Mouse (Mus musculus): ENCODE measurements around the gene Marveld3.

Marveld3 gene

DNA sequence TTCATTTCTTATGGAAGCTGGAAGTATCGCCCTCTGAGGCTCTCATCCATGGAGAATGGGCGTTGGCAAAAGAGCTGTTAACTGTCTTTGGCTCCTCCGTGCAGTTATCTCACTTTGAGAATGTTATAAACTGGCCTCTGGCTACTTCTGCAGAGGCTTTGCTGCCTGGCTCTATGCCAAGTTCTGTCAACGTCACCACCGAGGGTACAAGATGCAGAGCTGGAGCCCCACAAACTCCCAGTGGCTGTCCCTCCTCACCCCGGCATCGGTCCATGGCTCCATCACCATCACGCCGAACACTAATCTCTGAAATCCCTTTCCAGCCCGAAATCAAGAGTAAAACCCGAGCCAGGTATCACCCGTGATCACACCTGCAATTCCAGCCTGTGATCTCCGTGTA, 1.4 kb upstream of the Marveld3 start:
- no peak for DNase-seq

DNA sequence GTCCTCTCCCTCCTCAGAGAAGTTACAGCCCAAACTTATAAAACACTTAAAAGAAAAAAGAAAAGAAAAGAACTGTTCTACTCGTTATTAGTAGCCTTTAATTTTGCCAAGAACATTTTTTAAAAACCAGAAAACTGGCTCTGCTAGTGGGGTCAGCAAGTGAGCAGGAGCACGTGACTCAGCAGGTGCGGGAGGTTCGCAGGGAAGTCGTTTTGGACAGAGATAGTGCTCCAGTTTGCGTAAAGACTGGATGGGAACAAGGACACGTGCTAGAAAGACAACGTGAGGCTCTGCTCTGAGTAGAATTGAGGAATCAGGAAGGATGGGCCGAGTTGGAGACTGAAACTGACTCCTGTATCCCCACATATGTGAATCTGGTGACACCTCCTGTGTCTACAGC, 893 bp upstream of the Marveld3 start:
- DNase-seq = no peak

DNA sequence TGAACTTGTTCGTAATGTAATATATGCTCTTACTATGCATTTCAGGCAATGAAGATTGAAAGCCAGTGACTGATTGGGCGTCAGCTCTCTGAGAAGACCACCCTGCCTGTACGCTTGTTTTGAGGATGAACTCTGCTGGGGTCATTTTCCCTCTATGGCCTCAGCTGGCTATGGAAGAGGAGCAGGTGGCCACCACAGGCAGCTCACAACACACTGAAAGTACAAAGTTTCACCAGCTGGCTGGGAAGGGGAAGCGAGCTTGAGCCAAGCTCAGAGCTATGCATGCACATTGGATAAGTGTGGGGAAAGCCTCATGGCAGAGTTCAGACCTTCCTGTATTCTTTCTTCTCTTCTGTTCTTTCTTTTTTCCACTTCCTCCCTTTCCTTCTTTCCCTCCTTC, 2.9 kb downstream of the Marveld3 start:
- no peak for DNase-seq

DNA sequence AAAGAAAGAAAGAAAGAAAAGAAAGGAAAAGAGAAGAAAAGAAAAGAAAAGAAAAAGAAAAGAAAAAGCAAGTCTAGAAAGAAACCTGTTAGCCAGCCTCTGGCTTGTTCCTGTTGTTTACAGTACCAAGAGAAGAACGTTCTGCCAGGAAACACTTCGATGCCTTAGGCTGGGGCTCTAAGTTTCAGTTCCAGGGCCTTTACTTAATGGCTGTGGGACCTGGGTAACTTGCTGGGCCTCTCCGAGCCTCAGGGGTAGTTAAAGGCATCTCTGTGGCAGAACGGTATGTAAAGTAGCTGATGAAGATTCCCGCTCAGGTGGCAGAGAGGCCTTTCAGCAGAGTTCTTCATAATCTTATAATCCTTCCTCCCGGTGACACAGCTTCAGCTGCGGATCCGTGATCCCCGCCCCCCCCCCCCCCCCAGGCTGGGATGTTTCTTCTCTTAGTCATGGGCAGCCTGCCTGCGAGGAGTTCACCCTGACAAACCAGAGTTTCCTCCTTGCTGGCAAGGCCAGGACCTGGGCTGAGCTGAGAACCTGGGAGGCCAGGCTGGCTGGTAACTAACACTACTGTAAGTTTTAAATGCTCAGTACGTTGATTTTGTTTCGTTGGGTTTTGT, 3.9 kb downstream of the Marveld3 start:
- DNase-seq = no peak

DNA sequence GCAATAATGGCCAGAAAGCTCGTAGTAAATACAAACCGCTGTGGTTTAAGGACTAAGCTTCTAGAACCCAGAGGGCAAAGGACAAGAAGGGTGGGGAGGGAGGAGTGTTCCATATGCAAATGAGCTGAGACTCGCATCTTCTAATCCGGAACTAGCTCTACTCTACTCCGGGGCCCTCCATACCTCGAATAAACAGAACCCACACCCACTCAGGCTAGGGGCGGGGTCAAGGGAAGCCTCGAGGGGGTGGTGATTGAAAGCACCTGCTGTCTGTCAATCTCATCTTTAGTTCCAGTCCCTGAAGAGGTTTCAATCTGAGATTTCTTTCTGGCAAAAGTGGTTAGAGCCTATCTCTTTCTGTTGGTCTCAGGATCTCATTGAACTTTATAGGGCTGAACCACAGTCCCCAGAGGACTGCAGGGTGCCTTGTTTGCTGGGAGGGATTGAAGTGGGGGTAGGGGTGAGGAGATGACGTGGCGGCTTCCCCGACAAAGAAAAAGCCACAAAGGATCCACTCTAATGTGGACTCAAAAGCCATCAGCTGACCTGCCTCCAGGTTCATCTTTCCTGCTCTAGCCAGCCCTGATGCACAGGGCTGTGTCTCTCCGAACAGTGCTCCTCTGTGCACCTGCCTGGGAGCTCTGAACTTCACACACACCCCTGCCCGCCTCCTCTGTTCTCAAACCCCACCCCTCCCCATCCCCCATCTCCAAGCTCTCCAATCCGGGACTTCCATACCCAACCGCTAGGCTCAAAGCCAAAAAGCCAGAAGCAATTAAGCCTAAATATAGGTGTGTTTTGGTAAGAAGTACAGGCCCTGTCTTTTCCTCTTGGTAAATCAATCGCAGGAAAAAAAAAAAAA, 4.6 kb downstream of the Marveld3 start:
- DNase-seq = no peak

DNA sequence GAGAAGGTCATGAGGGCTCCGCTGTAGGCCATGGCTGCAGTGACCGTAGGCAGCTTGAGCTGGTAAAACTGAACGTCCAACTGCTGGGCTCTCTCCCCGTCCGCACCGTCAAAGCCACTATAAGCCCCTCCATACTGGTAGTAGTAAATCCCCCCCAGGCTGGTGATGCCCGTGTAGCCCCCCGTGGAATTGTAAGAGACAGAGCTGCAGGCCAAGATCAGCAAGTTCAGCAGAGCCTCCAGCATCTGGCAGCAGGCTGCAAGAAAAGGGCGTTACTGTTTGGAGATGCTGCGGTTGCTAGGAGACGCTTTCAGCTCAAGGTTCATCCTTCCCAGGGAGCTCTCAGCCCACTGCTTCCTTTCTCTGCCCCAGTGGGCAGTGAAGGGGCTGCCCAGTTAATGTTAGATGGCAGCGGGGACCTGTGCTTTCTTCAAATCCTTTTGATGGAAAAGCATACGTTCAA, 7.5 kb downstream of the Marveld3 start:
- no peak for DNase-seq

DNA sequence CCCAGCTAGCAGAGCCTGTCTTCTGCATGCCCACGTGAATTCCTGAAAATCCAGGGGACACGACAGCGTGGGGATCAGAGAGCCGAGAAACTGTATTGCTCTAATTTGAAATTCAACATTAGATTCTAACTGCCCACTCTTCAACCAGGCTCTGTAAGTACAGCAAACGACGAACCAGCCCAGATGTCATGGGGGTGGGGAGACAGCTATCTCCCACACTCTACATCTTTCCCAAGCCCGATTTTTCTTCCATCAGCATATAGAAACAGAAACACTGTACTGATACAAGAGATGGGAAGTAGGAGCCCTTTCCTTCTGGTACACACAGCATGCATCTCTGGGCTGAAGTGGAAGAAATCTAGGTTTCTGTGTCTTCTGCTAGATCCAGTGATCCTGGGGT, 9.8 kb downstream of the Marveld3 start:
- no peak for DNase-seq

DNA sequence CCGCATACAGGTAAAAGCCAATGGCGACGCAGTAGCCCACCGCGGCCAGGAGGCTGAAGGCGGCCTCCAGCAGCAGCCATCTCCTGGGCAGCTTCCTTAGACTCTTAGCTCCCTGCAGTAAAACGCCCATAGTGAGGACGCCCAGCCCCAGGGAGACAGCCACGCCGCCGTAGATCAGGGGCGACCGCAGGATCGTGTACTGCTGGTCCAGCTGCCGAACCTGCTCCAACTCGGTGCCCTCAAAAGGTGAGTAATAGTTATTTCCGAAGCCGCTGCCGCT, 13.8 kb downstream of the Marveld3 start:
- no peak for DNase-seq

DNA sequence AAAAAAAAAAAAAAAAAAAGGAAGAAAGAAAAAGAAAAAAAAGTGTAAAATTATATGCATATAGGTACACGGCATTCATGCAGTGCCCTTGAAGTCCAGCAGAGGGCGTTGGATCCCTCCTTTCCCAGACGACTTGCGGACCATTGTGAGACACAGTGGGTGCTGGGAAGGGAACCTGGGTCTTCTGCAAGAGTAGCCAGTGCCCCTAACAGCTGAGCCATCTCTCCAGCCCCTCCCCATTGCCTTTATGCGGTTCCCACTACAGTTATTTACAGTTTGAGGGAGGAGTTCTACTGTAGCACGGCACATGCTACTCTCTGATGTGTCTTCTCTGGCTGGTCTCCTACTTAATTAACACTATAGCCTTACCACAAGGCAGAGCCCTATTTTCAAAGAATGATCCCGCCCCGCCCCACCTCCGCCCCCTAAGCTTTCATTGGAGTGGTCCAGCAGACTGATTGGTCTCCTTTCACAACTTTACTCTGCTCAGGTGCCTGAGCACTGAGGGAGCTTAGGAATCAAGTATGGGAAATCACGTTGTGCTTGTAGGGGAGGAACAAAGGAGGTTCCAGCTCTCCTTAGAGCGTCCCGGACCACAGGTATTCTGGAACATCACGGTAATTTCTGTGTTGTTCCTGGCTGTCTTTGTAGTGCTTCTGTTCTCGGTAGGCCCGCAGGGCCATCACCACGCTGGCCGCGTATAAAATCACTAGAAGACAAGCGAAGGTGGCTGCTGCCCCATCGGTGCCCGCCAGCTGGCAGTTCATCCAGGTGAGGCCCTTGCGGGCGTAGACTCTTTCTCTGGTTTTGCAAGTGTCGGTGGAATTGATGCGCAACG, 14.3 kb downstream of the Marveld3 start:
- DNase-seq = peak; percentile 43

DNA sequence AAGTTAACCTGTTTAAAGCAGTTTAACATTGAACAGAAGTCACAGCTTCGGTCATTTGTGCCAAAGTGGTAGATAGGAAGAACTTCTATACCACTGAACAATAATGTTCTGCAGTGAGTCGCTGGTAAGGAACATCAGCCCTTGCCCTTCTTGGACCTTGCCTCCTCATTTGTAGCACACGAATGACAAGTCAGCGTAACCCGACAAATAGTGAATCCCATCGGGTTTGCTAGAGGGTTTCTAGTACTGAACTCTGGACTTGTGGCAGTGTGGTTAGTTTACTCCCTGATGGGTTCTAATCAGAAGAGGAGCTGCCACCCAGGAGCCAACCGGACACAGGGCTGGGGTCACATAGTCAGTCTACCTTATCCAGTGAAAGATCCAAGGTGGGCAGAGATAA, 15.7 kb downstream of the Marveld3 start:
- DNase-seq = no peak

DNA sequence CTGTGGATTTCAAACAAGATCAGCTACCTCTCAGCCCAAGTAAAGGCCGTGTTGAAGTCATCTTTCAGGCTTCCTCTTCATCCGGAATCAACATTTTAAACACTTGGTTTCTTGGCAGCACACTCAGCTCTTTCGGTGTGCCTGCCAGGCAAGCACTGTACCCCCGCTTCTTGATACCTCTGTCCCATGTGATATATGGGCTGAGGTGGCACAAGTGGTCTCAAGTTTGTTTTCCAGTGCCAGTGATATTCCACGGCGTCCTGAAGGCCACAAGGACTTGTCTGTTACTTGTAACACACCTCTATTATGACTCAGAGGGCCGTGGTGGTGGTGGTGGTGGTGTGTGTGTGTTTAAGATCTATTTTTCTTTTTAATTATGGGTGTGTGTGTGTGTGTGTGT, 16.3 kb downstream of the Marveld3 start:
- DNase-seq = no peak

DNA sequence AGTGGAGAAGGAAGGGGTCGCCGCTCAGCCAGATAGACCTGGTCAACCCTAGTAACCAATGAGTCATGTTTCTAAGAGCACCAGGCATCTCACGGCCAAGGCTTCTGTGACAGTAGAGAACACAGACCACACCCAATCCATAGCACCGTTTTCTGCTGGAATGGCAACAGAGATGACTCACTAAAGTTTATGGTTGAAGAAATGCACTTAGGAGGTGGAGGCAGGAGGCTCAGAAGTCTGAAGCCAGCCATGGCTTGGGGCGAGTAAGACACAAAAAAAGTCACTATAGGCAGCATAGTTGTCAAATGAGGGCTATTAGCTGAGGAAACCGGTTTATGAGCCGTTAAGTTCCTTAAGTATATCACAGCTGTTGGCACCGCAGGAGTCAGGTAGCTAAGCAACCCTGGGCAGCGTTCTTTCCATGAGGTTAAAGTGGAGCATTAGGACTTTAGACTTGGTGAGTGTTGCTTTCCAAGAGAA, 16.8 kb downstream of the Marveld3 start:
- no peak for DNase-seq

DNA sequence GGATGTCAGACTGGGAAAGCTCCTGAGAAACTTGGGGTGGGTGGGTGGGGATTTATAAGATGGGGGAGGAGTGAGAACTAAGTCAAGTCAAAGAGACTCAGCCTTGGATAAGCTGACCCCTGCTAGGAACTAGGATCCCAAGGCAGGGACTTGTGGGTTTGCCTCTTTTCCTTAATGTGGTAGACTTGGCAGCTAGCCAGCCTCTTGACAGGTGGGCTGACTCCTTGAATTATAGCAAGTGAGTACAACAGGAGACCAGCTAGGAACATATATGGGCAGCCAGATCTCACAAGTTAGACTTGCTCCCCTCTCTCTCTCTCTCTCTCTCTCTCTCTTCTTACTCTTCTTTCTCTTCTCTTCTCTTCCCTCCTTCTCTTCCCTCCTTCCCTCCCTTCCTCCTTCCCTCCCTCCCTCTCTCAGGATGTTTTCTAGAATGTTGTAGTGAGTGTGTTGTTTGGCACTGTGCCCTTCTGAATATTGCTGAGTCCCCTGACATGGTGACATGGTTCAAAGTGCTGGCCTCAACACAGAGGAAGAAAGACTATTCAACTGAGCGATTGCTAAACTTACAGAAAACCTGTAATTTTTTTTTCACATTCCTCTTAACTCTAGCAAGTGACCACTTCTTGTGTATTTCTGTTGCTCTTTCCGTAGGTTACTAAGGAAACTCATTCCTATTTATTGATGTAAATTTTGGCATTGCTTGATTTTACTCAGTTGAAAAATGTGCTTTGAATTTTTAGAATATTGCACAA, 20.2 kb downstream of the Marveld3 start:
- no peak for DNase-seq

DNA sequence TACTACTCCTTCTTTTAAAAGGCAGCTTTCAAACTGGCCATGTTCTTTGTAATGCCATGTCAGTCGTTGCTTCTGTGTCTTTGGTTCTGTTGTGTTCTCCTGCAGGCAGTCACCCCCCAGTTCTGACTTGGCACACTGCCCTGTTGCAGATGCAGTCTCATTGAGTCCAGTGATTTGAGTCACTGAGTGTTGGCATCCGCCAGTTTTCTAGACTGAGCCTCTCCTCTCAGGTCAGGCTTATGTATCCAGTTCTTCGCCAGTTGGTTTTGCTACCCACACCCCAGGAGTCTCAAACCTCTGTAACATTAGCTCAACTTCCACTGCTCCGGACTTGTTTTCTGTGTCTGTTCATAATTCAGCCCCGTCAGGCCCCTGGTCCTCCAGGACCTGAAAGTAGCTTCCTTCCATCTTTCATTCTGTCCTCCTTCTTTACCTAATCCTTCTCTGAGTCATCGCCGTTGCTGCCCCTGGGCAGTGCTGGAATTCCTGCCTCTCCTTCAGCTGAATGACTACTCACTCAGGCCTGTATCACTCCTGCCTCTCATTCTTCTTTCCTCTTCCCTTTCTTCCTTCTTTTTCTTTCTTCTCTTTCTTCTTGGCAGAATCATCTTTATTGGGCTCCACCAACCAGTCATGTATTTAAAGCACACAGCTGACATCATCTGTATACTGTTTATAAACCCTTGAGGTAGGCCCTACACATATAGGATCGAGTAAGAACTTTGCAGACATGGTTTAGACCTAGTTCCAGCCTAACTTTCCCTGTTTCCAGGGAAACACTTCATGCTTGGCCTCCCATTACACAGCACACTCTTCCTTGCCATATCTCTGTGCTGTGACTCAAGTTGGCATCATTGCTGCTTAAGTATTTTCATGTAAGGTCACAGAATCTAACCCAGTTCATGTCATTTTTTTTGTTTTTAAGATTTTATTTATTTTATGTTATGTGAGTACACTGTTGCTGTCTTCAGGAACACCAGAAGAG, 41.3 kb downstream of the Marveld3 start:
- peak; percentile 11 for DNase-seq

DNA sequence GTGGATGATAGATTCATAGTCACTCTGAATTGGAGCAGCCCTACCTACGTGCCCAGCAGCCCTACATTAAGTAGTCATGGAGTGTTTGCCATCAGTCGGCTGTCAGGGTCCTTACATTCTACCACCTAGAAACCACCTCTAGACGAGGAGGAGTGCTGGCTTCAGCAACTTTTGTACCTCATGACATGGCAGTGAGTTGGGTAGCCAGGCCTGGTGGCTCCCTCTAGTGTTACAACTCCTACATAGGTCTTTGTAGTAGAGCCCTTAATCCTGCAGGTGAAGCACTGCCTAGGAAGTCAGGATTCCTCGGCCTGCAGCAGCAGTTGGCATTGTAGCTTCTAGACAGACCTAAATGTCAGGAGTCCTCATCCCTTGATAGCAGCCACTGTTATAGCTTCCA, 44.7 kb downstream of the Marveld3 start:
- peak; percentile 27 for DNase-seq

DNA sequence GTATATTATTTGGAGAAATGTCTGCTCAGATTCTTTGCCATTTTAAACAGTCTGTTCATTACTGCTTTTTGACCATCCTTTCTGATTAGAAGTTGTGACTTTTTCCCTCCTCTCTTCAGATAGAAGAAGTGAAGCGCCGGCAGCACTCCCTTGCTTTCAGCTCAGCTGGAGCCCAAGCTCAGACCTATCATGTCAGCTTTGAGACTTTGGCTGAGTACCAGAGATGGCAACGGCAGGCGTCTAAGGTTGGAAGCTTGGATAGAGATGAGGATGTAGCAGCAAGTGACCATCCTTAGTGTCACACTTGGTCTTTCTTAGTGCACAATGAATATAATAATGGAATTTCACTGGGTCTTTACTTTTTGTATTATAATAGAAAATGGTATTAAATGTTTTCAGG, 54.6 kb downstream of the Marveld3 start:
- DNase-seq = no peak

DNA sequence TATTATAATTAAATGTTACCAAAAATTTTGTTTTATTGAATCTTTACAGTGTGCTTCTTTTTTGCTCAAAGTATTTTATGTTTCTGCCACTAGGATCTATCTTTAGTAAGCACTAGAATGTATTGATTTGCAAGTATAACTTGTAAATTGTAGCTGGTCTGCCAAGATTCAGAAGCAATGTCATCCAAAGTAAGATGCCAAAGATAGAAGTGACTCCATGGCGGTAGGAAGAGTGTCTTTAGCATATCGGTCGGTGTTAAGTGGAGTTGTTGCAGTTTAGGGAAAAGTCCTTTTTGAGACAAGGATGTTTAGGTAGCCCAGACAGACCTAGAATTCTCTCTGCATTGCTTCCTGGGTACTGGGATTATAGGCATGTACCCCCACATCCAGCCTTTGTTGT, 55.1 kb downstream of the Marveld3 start:
- DNase-seq = no peak

DNA sequence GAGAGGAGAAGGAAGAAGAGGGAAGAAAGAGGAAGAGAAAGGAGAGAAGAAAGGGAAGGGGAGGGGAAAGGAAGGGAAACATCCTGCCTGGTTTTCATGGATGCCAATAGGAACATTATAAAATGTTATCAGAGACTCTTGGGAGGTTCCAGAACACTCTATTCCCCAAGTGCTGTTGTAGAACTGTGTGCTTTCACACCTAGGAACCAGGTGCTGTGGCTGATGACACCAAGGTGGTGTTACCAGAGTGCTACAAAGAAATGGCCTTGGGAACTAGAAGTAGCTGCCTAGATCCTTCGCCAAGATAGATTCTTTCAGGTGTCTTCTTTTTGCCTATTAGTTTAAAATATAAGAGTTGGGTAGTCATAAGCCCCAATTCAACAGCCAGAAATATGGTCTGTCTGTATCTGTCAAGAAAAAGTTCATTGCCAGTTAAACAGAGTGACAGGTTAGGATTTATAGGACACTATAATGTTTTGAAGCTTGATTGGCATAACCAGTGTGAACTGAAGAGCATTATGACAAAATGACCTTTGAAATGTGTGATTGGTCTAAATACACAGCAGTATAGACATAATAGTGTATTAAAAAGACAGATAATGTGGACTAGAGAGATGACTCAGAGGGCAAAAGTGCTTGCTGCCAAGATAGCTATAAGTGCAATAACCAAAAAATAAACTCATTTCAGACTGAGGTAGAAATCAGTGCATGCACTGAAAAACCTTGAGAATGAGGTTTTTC, 56.9 kb downstream of the Marveld3 start:
- DNase-seq = no peak

DNA sequence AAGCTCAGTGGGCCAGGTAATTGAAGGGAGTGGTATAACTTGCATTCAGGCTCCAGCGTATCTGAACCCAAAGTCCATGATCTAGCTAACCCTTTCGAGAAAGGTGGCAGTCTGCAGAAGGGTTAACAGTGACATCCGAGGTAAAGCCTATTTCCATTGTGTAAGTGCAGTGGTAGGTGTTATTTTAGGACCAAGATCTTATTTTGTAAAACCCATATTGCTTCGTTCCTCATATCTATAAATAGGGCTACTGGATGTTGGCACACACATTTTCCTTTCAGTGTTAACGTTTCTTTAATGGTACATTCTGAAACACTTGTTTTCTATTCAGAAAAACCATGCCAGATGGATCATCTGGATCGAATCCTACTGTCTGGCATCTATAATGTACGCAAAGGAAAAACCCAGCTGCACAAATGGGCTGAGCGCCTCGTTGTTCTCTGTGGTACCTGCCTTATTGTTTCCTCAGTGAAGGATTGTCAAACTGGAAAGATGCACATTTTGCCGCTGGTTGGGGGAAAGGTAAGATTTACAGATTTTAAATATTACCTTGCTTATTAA, 58.0 kb downstream of the Marveld3 start:
- no peak for DNase-seq

DNA sequence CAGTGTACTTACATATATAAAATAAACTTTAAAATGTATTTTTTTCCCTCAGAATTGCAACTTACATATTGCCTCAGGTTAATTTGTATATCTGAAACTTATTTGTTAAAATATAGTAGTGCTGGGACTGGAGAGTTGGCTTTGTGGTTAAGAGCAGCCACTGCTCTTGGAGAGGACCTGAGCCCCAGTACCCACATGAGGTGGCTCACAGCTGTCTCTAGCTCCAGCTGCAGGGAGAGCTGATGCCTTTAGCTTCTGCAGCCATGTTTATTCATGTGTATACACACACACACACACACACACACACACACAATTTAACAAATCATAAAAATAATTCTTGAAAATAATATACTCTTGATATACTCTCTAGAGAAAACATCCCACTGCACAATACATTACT, 59.6 kb downstream of the Marveld3 start:
- DNase-seq = no peak
